Mouse (Mus musculus): ENCODE results near the gene Dctn2. TPM values are rescaled to one million over a fixed set of nuclear protein-coding genes. Genes with fewer than 3 reads are reported as not detected.

Gene Dctn2
- polyA plus RNA-seq, 1 experiment from 2014 or later = 183 TPM

- H3K27ac ChIP-seq (ENCODE audit: low read length) = peak overlapping the region; percentile 94
- H3K4me2 ChIP-seq (ENCODE audit: low read depth, low read length) = peak overlapping the region; percentile 75
- peaks cover 29% of the 10 kb centered on the region for H3K36me3 ChIP-seq (ENCODE audit: control insufficient read depth, insufficient read depth, low read length)
- no peaks in the 10 kb centered on the region for H3K9me3 ChIP-seq (ENCODE audit: control insufficient read depth, low read length)
- peak overlapping the region; percentile 84 for H3K4me3 ChIP-seq (ENCODE audit: low read length)
- WGBS = 2% methylated on average over 19 of the region's 19 CpGs
- no peaks in the 10 kb centered on the region for H3K27me3 ChIP-seq (ENCODE audit: control insufficient read depth, insufficient read depth, low read depth, low read length)
- peak overlapping the region; percentile 84 for H3K9ac ChIP-seq (ENCODE audit: low read length)
- peak; percentile 37 for ATAC-seq (ENCODE audit: low read depth)
- H3K4me1 ChIP-seq (replicated peaks; ENCODE audit: control insufficient read depth, insufficient read depth, low read length) = peaks cover 38% of the 10 kb centered on the region
Observed at GRCm38 (mm10) chr10:127290930-127291880, 25.0 kb downstream of the Dctn2 start.

- no peak for ATAC-seq (ENCODE audit: low read depth)
- H3K9ac ChIP-seq (ENCODE audit: low read length) = peak overlapping the region; percentile 84
- H3K4me2 ChIP-seq (ENCODE audit: low read depth, low read length) = peak overlapping the region; percentile 75
- peak overlapping the region; percentile 94; the same call in 1 of the 2 replicates for H3K27ac ChIP-seq (ENCODE audit: low read length)
- no peaks in the 10 kb centered on the region for H3K27me3 ChIP-seq (ENCODE audit: control insufficient read depth, insufficient read depth, low read depth, low read length)
- no peaks in the 10 kb centered on the region for H3K9me3 ChIP-seq (ENCODE audit: control insufficient read depth, low read length)
- peak overlapping the region; percentile 84 for H3K4me3 ChIP-seq (ENCODE audit: low read length)
- H3K4me1 ChIP-seq (replicated peaks; ENCODE audit: control insufficient read depth, insufficient read depth, low read length) = peaks cover 31% of the 10 kb centered on the region
- WGBS = 22% methylated on average over 5 of the region's 5 CpGs
- H3K36me3 ChIP-seq (ENCODE audit: control insufficient read depth, insufficient read depth, low read length) = peaks cover 29% of the 10 kb centered on the region
Observed at GRCm38 (mm10) chr10:127291881-127292638, 25.9 kb downstream of the Dctn2 start.

- H3K4me3 ChIP-seq (ENCODE audit: low read length) = peak overlapping the region; percentile 15; the same call in 1 of the 2 replicates
- WGBS = 56% methylated on average over 6 of the region's 6 CpGs
- H3K9ac ChIP-seq (ENCODE audit: low read length) = no peak overlapping the region; the same call in 1 of the 2 replicates
- H3K4me2 ChIP-seq (ENCODE audit: low read depth, low read length) = peak overlapping the region; percentile 75; the same call in 1 of the 2 replicates
- no peaks in the 10 kb centered on the region for H3K27me3 ChIP-seq (ENCODE audit: control insufficient read depth, insufficient read depth, low read depth, low read length)
- no peaks in the 10 kb centered on the region for H3K9me3 ChIP-seq (ENCODE audit: control insufficient read depth, low read length)
- H3K27ac ChIP-seq (ENCODE audit: low read length) = peak overlapping the region; percentile 32
- peaks cover 22% of the 10 kb centered on the region for H3K4me1 ChIP-seq (replicated peaks; ENCODE audit: control insufficient read depth, insufficient read depth, low read length)
- H3K36me3 ChIP-seq (ENCODE audit: control insufficient read depth, insufficient read depth, low read length) = peaks cover 36% of the 10 kb centered on the region
- no peak for ATAC-seq (ENCODE audit: low read depth)
Observed at GRCm38 (mm10) chr10:127292987-127293538, 26.9 kb downstream of the Dctn2 start.

GRCm38 (mm10) chr10:127293590-127294113 is 27.5 kb downstream of the Dctn2 start:
- Histone ChIP-seq H3K4me1 (replicated peaks; ENCODE audit: control insufficient read depth, insufficient read depth, low read length) (peaks cover 22% of the 10 kb centered on the region), H3K27ac (ENCODE audit: low read length) (no peak overlapping the region), H3K4me3 (ENCODE audit: low read length) (no peak overlapping the region), H3K9ac (ENCODE audit: low read length) (no peak overlapping the region), H3K27me3 (ENCODE audit: control insufficient read depth, insufficient read depth, low read depth, low read length) (no peaks in the 10 kb centered on the region), H3K36me3 (ENCODE audit: control insufficient read depth, insufficient read depth, low read length) (peaks cover 36% of the 10 kb centered on the region), H3K4me2 (ENCODE audit: low read depth, low read length) (no peak overlapping the region), H3K9me3 (ENCODE audit: control insufficient read depth, low read length) (no peaks in the 10 kb centered on the region)
- WGBS = 88% methylated on average over 3 of the region's 3 CpGs
- ATAC-seq (ENCODE audit: low read depth) = no peak

- H3K4me3 ChIP-seq (ENCODE audit: low read length) = no peak overlapping the region
- H3K4me2 ChIP-seq (ENCODE audit: low read depth, low read length) = no peak overlapping the region
- H3K9ac ChIP-seq (ENCODE audit: low read length) = no peak overlapping the region
- peaks cover 44% of the 10 kb centered on the region for H3K36me3 ChIP-seq (ENCODE audit: control insufficient read depth, insufficient read depth, low read length)
- H3K4me1 ChIP-seq (replicated peaks; ENCODE audit: control insufficient read depth, insufficient read depth, low read length) = peaks cover 18% of the 10 kb centered on the region
- H3K9me3 ChIP-seq (ENCODE audit: control insufficient read depth, low read length) = no peaks in the 10 kb centered on the region
- no peak overlapping the region for H3K27ac ChIP-seq (ENCODE audit: low read length)
- no peak for ATAC-seq (ENCODE audit: low read depth)
- WGBS = 88% methylated on average over 10 of the region's 10 CpGs
- no peaks in the 10 kb centered on the region for H3K27me3 ChIP-seq (ENCODE audit: control insufficient read depth, insufficient read depth, low read depth, low read length)
Observed at GRCm38 (mm10) chr10:127294895-127295510, 28.8 kb downstream of the Dctn2 start.

- WGBS = 85% methylated on average over 24 of the region's 24 CpGs
- H3K4me1 ChIP-seq (replicated peaks; ENCODE audit: control insufficient read depth, insufficient read depth, low read length) = peaks cover 18% of the 10 kb centered on the region
Observed at GRCm38 (mm10) chr10:127295986-127296794, 30.0 kb downstream of the Dctn2 start.

GRCm38 (mm10) chr10:127297015-127297871 is 31.1 kb downstream of the Dctn2 start:
- Histone ChIP-seq H3K9ac (ENCODE audit: low read length) (no peak overlapping the region), H3K4me2 (ENCODE audit: low read depth, low read length) (no peak overlapping the region), H3K27ac (ENCODE audit: low read length) (no peak overlapping the region), H3K4me1 (replicated peaks; ENCODE audit: control insufficient read depth, insufficient read depth, low read length) (peaks cover 9% of the 10 kb centered on the region), H3K27me3 (ENCODE audit: control insufficient read depth, insufficient read depth, low read depth, low read length) (no peaks in the 10 kb centered on the region), H3K36me3 (ENCODE audit: control insufficient read depth, insufficient read depth, low read length) (peaks cover 57% of the 10 kb centered on the region), H3K9me3 (ENCODE audit: control insufficient read depth, low read length) (no peaks in the 10 kb centered on the region), H3K4me3 (ENCODE audit: low read length) (no peak overlapping the region)
- no peak for ATAC-seq (ENCODE audit: low read depth)
- WGBS = 83% methylated on average over 16 of the region's 16 CpGs

More at GRCm38 (mm10) chr10:127295986-127296794, 30.0 kb downstream of the Dctn2 start:
- Histone ChIP-seq H3K27ac (ENCODE audit: low read length) (no peak overlapping the region), H3K4me2 (ENCODE audit: low read depth, low read length) (no peak overlapping the region), H3K36me3 (ENCODE audit: control insufficient read depth, insufficient read depth, low read length) (peaks cover 48% of the 10 kb centered on the region), H3K9ac (ENCODE audit: low read length) (no peak overlapping the region), H3K27me3 (ENCODE audit: control insufficient read depth, insufficient read depth, low read depth, low read length) (no peaks in the 10 kb centered on the region), H3K4me3 (ENCODE audit: low read length) (no peak overlapping the region), H3K9me3 (ENCODE audit: control insufficient read depth, low read length) (no peaks in the 10 kb centered on the region)
- ATAC-seq (ENCODE audit: low read depth) = no peak
